In genomic region chr11:87073866-87074440, GRCm38 (mm10) we compare ENCODE assay signal across 8 mouse cellular contexts. TPM values are rescaled to one million over a fixed set of nuclear protein-coding genes. Genes with fewer than 3 reads are reported as not detected.
DNase-seq lines count a peak whose midpoint lies in the region; ATAC-seq and TF ChIP-seq lines count a peak whose summit lies in the region.

Gene Gdpd1, minus strand, starts transcription at chr11:87074062.

- no peaks in the 10 kb centered on the region for H3K9me3 ChIP-seq in hindbrain, embryonic 10.5 days
- no peaks in the 10 kb centered on the region for H3K9me3 ChIP-seq in lung, postnatal 0 days (ENCODE audit: low read length)

- peak within 1 kb of the TSS; percentile 62 for H3K9ac ChIP-seq in lung, postnatal 0 days (replicated peaks; ENCODE audit: low read depth)

- ATAC-seq in frontal cortex, adult (ENCODE audit: low TSS enrichment), result peak; percentile 96
- peak; percentile 95 for ATAC-seq in lung, postnatal 0 days

- peak within 1 kb of the TSS; percentile 95 for H3K27ac ChIP-seq in hindbrain, embryonic 10.5 days
- H3K27ac ChIP-seq in lung, postnatal 0 days (ENCODE audit: low read length), result peak within 1 kb of the TSS; percentile 76

- H3K4me2 ChIP-seq in lung, postnatal 0 days (replicated peaks; ENCODE audit: low read depth, low read length), result peak within 1 kb of the TSS; percentile 92

- peak; percentile 94 for DNase-seq in MN1 (ENCODE audit: low spot score)
- peak; percentile 89 for DNase-seq in cerebellum, adult 9-10 months
- DNase-seq in hindbrain, embryonic 10.5 days (ENCODE audit: low spot score), result peak; percentile 94
- DNase-seq in layer of hippocampus, adult 9-11 months, result peak; percentile 90
- peak; percentile 90 for DNase-seq in lung, postnatal 0 days (ENCODE audit: low spot score)
- DNase-seq in ovary, postnatal 36 days (ENCODE audit: low spot score), result peak; percentile 89
- DNase-seq in thymus, postnatal 25 days, result peak; percentile 92

- peaks cover 31% of the 10 kb centered on the region for H3K36me3 ChIP-seq in hindbrain, embryonic 10.5 days
- no peaks in the 10 kb centered on the region for H3K36me3 ChIP-seq in lung, postnatal 0 days (ENCODE audit: insufficient read depth, low read length)

- no peaks in the 10 kb centered on the region for H3K27me3 ChIP-seq in hindbrain, embryonic 10.5 days (ENCODE audit: insufficient read depth, poor library complexity, severe bottlenecking)
- no peaks in the 10 kb centered on the region for H3K27me3 ChIP-seq in lung, postnatal 0 days (replicated peaks; ENCODE audit: insufficient read depth, low read length)

- peak within 1 kb of the TSS; percentile 74 for H3K4me3 ChIP-seq in hindbrain, embryonic 10.5 days
- H3K4me3 ChIP-seq in lung, postnatal 0 days (ENCODE audit: low read depth, low read length), result peak within 1 kb of the TSS; percentile 68

- peak; percentile 68 for TF ChIP-seq CTCF in lung, postnatal 0 days (IDR thresholded peaks at IDR 0.05)

- peaks cover 22% of the 10 kb centered on the region for H3K4me1 ChIP-seq in hindbrain, embryonic 10.5 days (replicated peaks)
- peaks cover 2% of the 10 kb centered on the region; the same call in 1 of the 2 replicates for H3K4me1 ChIP-seq in lung, postnatal 0 days (ENCODE audit: insufficient read depth, low read depth, low read length)

- TF ChIP-seq EP300 in lung, postnatal 0 days (IDR thresholded peaks at IDR 0.05), result no peak

- 2% methylated on average over 43 of the region's 43 CpGs for WGBS in hindbrain, embryonic 10.5 days
- 1% methylated on average over 43 of the region's 43 CpGs for WGBS in lung, postnatal 0 days

RNA-seq across cellular contexts. Expression of gene Gdpd1, which starts in this region (rescaled TPM):
- 51.2 and 82.4 TPM in 2 replicates for polyA plus RNA-seq in hindbrain, embryonic 10.5 days (2016; fragmentation: Nextera tagmentation; extraction: Ambion mirVana)
- polyA plus RNA-seq in lung, postnatal 0 days (2015; fragmentation: Nextera tagmentation; extraction: Ambion mirVana), result 47.7 and 66.5 TPM in 2 replicates

Comparison
In these comparisons a context has a peak if more than half of its experiments do, and no peak if none do; other contexts are left out.
1. Peak in every context shown above with its lines: DNase-seq, ATAC-seq, H3K4me3 ChIP-seq and H3K27ac ChIP-seq.